Mouse (Mus musculus) hindbrain, embryonic 12.5 days (tissue): ENCODE results near the gene Dtl. TPM values are rescaled to one million over a fixed set of nuclear protein-coding genes. Genes with fewer than 3 reads are reported as not detected.
"Not testable (repeated sequence)": the region's sequence is repeated elsewhere in the genome, so short reads cannot be mapped to it uniquely, and the experiment has no call there.

Source experiments
- ATAC-seq: fragments of 200-750 bp; cut with Nextera tagmentation; 2 replicates; pipeline ENCODE4 v1.8.0; 2017; ENCODE audit warnings: moderate TSS enrichment; ENCODE audit not compliant: low FRiP score
- H3K27ac ChIP-seq: fragments of 300-500 bp; sonication (generic); 2 replicates; pipeline ENCODE4 v1.5.1; 2016; ENCODE audit warnings: mild to moderate bottlenecking
- H3K27me3 ChIP-seq: fragments of 300-500 bp; sonication (generic); 2 replicates; pipeline ENCODE4 v1.6.1; 2016; ENCODE audit warnings: mild to moderate bottlenecking
- H3K36me3 ChIP-seq: fragments of 300-500 bp; sonication (generic); 2 replicates; pipeline ENCODE4 v1.6.1; 2016; ENCODE audit warnings: mild to moderate bottlenecking
- H3K4me1 ChIP-seq: fragments of 300-500 bp; sonication (generic); 2 replicates; pipeline ENCODE4 v1.6.1; 2016
- H3K4me2 ChIP-seq: fragments of 300-500 bp; sonication (generic); replicated peaks from 2 replicates; pipeline ENCODE4 v1.6.1; 2016; ENCODE audit warnings: mild to moderate bottlenecking
- H3K4me3 ChIP-seq: fragments of 300-500 bp; sonication (generic); 2 replicates; pipeline ENCODE4 v1.5.1; 2016; ENCODE audit warnings: mild to moderate bottlenecking
- H3K9ac ChIP-seq: fragments of 300-500 bp; sonication (generic); 2 replicates; pipeline ENCODE4 v1.6.1; 2016; ENCODE audit warnings: mild to moderate bottlenecking, moderate library complexity
- H3K9me3 ChIP-seq: fragments of 300-500 bp; sonication (generic); replicated peaks from 2 replicates; pipeline ENCODE4 v1.6.1; 2016; ENCODE audit warnings: mild to moderate bottlenecking
- WGBS: fragments of 180-500 bp; shearing (Covaris S2); methylation state at CpG from one replicate; pipeline ENCODE4 v1.1.7; 2016; 5-methylcytosine and 5-hydroxymethylcytosine counted together
- polyA plus RNA-seq: library from polyadenylated mRNA; unstranded; fragments of >200 nt; fragmentation: Nextera tagmentation; extraction: Ambion mirVana; gene quantifications from 2 replicates; pipeline ENCODE4 v1.2.1, GENCODE M21; 2016

Gene Dtl
- polyA plus RNA-seq, 1 experiment from 2014 or later = 39.9 TPM

- no peaks in the 10 kb centered on the region for H3K4me1 ChIP-seq
- no peaks in the 10 kb centered on the region for H3K27me3 ChIP-seq
- no peak overlapping the region for H3K9ac ChIP-seq
- no peak overlapping the region for H3K4me2 ChIP-seq
- 67% methylated on average over 2 of the region's 2 CpGs for WGBS
- H3K4me3 ChIP-seq = no peak overlapping the region
- no peak for ATAC-seq
- no peak overlapping the region for H3K27ac ChIP-seq
- no peaks in the 10 kb centered on the region for H3K36me3 ChIP-seq
- no peaks in the 10 kb centered on the region for H3K9me3 ChIP-seq
Observed at GRCm38 (mm10) chr1:191534896-191535295, 40.4 kb downstream of the Dtl start.

GRCm38 (mm10) chr1:191531023-191531422 lies 44.3 kb downstream of the Dtl start:
- H3K9ac ChIP-seq = no peak overlapping the region
- no peak overlapping the region for H3K27ac ChIP-seq
- H3K36me3 ChIP-seq = no peaks in the 10 kb centered on the region
- H3K27me3 ChIP-seq = no peaks in the 10 kb centered on the region
- H3K4me3 ChIP-seq = no peak overlapping the region
- no peaks in the 10 kb centered on the region for H3K4me1 ChIP-seq
- no peak for ATAC-seq
- no peak overlapping the region for H3K4me2 ChIP-seq
- H3K9me3 ChIP-seq = no peaks in the 10 kb centered on the region
- 69% methylated on average over 1 of the region's 1 CpGs for WGBS

DNA sequence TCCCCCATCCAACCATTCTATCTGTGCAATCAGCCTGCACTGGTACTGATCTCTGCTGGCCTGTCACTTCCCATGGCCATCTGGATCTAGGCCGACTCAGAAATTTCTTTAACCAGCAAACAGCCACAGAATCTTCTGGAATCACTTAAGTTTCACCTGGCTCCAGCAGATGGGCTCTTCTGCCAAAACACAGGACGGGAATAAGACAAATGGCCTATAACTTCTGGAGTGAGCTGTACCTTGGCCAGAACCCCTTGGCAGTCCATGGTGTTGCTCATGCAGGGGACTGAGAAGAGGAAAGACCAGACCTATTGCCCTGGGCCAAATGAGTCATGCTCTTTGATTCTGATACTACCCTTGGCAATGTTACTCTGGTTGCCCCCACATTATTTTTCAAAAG lies 45.9 kb downstream of the Dtl start:
- ATAC-seq = no peak
- 96% methylated on average over 2 of the region's 2 CpGs for WGBS
- no peaks in the 10 kb centered on the region for H3K9me3 ChIP-seq
- H3K4me2 ChIP-seq = no peak overlapping the region
- no peak overlapping the region for H3K9ac ChIP-seq
- H3K4me1 ChIP-seq = no peaks in the 10 kb centered on the region
- no peak overlapping the region for H3K27ac ChIP-seq
- H3K36me3 ChIP-seq = no peaks in the 10 kb centered on the region
- no peaks in the 10 kb centered on the region for H3K27me3 ChIP-seq
- H3K4me3 ChIP-seq = no peak overlapping the region

- WGBS = 76% methylated on average over 4 of the region's 4 CpGs
- Histone ChIP-seq H3K9ac (no peak overlapping the region), H3K4me3 (no peak overlapping the region), H3K27me3 (no peaks in the 10 kb centered on the region), H3K36me3 (no peaks in the 10 kb centered on the region), H3K27ac (no peak overlapping the region), H3K4me2 (no peak overlapping the region), H3K4me1 (no peaks in the 10 kb centered on the region), H3K9me3 (no peaks in the 10 kb centered on the region)
- no peak for ATAC-seq
Observed at GRCm38 (mm10) chr1:191527921-191528612, 47.3 kb downstream of the Dtl start.

DNA sequence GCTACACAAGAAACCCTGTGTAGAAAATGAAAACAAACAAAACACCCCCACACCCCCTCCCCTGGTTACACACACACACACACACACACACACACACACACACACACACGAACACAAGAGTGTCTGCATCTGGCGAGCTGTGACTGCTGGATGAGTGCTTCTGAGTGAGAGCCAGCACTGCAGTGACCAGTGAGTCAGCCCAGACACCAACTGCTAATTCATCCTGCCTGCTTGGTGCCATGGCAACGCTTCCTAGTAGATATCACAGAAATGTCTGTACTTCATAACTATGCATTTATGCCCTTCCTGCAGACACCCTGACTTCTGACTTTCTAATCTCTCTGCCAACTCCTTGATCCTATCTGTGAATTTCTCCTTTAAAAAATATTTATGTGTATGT lies 48.3 kb downstream of the Dtl start:
- H3K36me3 ChIP-seq = no peaks in the 10 kb centered on the region
- no peak overlapping the region for H3K9ac ChIP-seq
- H3K4me2 ChIP-seq = no peak overlapping the region
- no peak overlapping the region for H3K27ac ChIP-seq
- 82% methylated on average over 3 of the region's 3 CpGs for WGBS
- ATAC-seq = no peak
- no peaks in the 10 kb centered on the region for H3K4me1 ChIP-seq
- H3K4me3 ChIP-seq = no peak overlapping the region
- no peaks in the 10 kb centered on the region for H3K9me3 ChIP-seq
- H3K27me3 ChIP-seq = no peaks in the 10 kb centered on the region

DNA sequence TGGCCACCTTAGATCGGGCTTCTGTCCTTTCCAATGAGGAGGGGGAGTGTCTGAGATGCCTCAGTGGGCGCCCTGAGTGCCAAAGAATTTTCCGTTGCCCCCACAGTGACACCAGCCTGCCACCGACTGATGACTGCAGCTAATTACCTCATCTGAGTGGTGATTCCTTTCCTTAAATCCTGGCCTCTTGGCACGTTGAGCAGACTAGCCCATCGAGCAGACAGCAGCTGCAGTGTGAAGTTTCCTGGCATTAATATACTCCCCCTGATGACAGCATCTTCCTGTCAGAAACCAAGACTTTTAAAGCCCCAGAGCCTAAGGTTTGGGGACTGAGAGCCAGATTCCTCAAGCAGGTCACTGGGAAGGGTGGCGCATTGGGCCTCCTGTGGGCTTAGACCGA lies 53.9 kb downstream of the Dtl start:
- WGBS = 81% methylated on average over 8 of the region's 8 CpGs
- H3K27me3 ChIP-seq = no peaks in the 10 kb centered on the region

DNA sequence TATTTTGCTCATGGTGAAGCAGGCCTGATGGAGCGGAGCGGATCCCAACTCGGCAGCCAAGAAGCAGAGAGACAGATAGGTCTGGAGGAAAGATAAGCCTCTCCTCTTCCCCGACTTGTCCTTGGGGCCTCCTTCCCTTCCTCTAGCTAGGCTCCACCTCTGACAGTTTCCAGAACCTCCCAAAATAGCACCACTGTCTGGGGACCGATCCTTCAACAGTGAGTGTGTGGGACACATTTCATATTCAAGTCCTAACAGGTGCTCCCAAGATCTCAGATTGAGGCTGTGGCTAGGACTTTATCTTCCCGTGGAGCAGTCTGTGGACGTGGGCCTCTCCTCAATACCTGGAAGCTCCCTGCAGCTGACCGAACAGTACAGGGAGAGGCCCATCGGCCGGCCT lies 54.7 kb downstream of the Dtl start:
- no peak overlapping the region for H3K4me2 ChIP-seq
- no peak overlapping the region for H3K27ac ChIP-seq
- ATAC-seq = no peak
- H3K27me3 ChIP-seq = no peaks in the 10 kb centered on the region
- H3K4me1 ChIP-seq = no peaks in the 10 kb centered on the region
- no peaks in the 10 kb centered on the region for H3K9me3 ChIP-seq
- WGBS = 94% methylated on average over 10 of the region's 10 CpGs
- no peak overlapping the region for H3K9ac ChIP-seq
- no peak overlapping the region for H3K4me3 ChIP-seq
- no peaks in the 10 kb centered on the region for H3K36me3 ChIP-seq

More for the DNA sequence above, 53.9 kb downstream of the Dtl start:
- ATAC-seq = no peak
- no peaks in the 10 kb centered on the region for H3K36me3 ChIP-seq
- H3K9me3 ChIP-seq = no peaks in the 10 kb centered on the region
- H3K4me3 ChIP-seq = no peak overlapping the region
- no peak overlapping the region for H3K9ac ChIP-seq
- H3K27ac ChIP-seq = no peak overlapping the region
- no peaks in the 10 kb centered on the region for H3K4me1 ChIP-seq
- H3K4me2 ChIP-seq = no peak overlapping the region

GRCm38 (mm10) chr1:191520194-191520593 lies 55.1 kb downstream of the Dtl start:
- H3K9me3 ChIP-seq = no peaks in the 10 kb centered on the region
- no peak overlapping the region for H3K4me2 ChIP-seq
- no peak overlapping the region for H3K9ac ChIP-seq
- H3K27ac ChIP-seq = no peak overlapping the region
- ATAC-seq = no peak
- 82% methylated on average over 7 of the region's 7 CpGs for WGBS
- H3K27me3 ChIP-seq = no peaks in the 10 kb centered on the region
- no peak overlapping the region for H3K4me3 ChIP-seq
- no peaks in the 10 kb centered on the region for H3K4me1 ChIP-seq
- no peaks in the 10 kb centered on the region for H3K36me3 ChIP-seq

DNA sequence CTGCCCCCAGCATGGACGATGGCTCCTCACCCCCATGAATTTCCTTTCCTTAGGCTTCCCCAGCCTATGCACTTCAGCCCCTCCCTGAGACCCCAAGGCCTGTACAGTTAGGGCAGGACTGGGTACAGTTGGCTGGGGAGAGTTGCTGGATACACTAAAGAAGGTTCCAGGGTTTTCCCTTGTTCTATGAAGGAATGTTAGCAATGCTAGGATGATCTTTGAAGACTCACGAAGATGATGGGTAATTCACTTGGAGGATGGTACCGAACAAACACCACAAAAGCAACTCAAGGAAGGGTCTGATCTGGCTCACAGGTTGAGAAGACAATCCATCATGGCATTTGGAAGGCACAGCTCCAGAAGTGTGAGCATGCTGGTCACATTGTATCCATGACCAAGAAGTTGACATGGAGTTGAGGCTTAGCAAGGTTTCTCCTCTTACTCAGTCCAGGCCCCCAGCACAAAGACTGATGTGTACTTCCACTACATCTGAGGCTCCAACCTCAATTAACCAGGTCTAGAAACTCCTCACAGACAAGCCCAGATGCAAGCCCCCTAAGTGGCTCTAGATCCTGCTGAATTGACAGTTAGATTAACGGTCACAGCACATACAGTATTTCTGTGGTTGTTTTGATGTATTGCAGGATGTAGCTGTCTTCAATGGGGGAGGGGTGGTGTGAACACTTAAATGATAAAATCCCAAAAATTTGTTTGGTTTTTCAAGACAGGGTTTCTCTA lies 55.8 kb downstream of the Dtl start:
- no peaks in the 10 kb centered on the region for H3K4me1 ChIP-seq
- WGBS = 89% methylated on average over 4 of the region's 4 CpGs
- no peak overlapping the region for H3K4me3 ChIP-seq
- no peak overlapping the region for H3K9ac ChIP-seq
- no peaks in the 10 kb centered on the region for H3K36me3 ChIP-seq
- H3K27ac ChIP-seq = no peak overlapping the region
- ATAC-seq = no peak
- H3K4me2 ChIP-seq = no peak overlapping the region
- no peaks in the 10 kb centered on the region for H3K9me3 ChIP-seq
- no peaks in the 10 kb centered on the region for H3K27me3 ChIP-seq

DNA sequence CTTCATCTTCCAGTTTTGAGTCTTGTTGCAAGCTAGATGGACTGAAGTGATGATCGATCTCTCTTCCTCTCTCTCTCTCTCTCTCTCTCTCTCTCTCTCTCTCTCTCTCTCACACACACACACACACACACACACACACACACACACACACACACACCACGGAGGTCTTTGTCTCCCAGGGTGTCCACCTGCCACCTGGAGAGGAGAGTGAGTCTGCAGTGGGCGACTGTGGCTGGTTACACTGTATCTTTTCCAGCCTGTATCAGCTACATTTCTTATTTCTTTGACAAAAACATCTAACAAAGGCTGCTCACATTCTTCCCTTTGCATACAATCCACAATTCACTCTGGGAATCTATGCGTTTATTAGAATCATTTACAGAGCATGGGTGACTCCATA lies 56.4 kb downstream of the Dtl start:
- Histone ChIP-seq H3K27ac (no peak overlapping the region), H3K27me3 (no peaks in the 10 kb centered on the region), H3K4me3 (no peak overlapping the region), H3K9ac (no peak overlapping the region), H3K36me3 (no peaks in the 10 kb centered on the region), H3K9me3 (no peaks in the 10 kb centered on the region), H3K4me2 (no peak overlapping the region), H3K4me1 (no peaks in the 10 kb centered on the region)
- 86% methylated on average over 4 of the region's 4 CpGs for WGBS
- ATAC-seq = no peak

DNA sequence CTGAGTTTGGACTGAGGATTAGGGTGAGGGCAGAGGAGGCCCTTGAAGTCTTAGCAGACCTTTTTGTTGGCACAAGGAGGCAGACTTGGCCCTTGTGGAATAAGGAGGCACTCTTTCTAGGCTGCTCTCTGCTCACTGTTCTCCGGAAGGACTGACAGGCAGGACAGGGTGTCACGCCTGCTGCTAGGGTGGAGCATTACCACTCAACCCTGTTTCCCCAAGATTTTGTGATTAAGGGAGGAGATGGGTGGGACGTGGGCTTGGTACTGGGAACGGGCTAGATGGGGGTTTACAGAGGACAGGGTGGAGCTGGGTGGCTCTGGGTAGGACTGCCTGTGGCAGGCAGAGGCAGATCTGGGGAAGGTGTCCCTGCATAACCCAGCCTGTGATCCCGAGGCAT lies 57.4 kb downstream of the Dtl start:
- Histone ChIP-seq H3K9ac (no peak overlapping the region), H3K36me3 (no peaks in the 10 kb centered on the region), H3K4me2 (no peak overlapping the region), H3K4me3 (no peak overlapping the region), H3K27ac (no peak overlapping the region), H3K27me3 (no peaks in the 10 kb centered on the region), H3K4me1 (no peaks in the 10 kb centered on the region), H3K9me3 (no peaks in the 10 kb centered on the region)
- ATAC-seq = no peak
- 84% methylated on average over 5 of the region's 5 CpGs for WGBS

- Histone ChIP-seq H3K36me3 (no peaks in the 10 kb centered on the region), H3K9me3 (no peaks in the 10 kb centered on the region), H3K4me1 (no peaks in the 10 kb centered on the region), H3K27me3 (no peaks in the 10 kb centered on the region), H3K27ac (no peak overlapping the region), H3K4me3 (no peak overlapping the region), H3K4me2 (no peak overlapping the region), H3K9ac (no peak overlapping the region)
- ATAC-seq = no peak
- WGBS = 61% methylated on average over 3 of the region's 3 CpGs
Observed at GRCm38 (mm10) chr1:191517056-191517455, 58.3 kb downstream of the Dtl start.

DNA sequence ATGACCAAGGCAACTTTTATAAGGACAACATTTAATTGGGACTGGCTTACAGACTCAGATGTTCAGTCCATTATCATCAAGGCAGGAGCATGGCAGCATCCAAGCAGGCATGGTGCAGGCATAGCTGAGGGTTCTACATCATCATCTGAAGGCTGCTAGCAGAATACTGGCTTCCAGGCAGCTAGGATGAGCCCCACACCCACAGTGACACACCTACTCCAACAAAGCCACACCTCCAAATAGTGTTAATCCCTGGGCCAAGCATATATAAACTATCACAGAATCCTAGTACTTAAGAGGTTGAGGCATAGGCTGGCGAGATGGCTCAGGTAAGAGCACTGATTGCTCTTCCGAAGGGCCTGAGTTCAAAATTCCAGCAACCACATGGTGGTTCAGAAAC lies 59.0 kb downstream of the Dtl start:
- WGBS = 86% methylated on average over 2 of the region's 2 CpGs
- not testable (repeated sequence) for H3K4me2 ChIP-seq, H3K36me3 ChIP-seq, ATAC-seq, H3K9me3 ChIP-seq, H3K27me3 ChIP-seq, H3K9ac ChIP-seq, H3K4me1 ChIP-seq, H3K4me3 ChIP-seq, H3K27ac ChIP-seq
